Mouse (Mus musculus): ENCODE measurements around the gene Hpn.

The Hpn gene

DNA sequence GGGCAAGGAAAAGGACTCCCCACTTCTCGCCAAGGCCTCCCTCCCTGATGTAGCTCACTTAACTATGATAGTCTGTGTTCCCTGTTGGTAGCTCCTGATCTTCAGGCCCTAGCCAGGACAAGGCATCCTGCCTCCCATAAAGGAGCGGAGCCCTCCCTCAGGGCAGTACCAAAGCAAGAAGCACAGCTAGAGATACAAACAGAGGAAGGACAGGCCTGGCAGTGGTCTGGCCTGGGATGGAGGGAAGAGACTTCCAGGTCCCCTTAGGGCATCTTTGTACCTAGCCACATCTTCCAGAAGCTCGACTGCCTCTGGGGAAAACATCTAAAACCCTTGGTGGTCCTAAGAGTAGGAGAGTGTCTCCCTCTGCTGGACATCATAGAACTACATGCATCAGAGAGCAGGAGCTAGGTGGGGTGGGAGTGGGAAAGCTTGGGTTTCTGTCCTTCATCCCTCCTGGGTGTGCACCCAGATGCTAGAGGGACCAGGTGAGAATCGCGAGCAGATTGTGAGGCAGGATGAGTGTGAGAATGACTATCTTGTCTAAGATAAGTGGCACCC is 37.1 kb downstream of the Hpn start:
- DNase-seq: peak; percentile 76

DNA sequence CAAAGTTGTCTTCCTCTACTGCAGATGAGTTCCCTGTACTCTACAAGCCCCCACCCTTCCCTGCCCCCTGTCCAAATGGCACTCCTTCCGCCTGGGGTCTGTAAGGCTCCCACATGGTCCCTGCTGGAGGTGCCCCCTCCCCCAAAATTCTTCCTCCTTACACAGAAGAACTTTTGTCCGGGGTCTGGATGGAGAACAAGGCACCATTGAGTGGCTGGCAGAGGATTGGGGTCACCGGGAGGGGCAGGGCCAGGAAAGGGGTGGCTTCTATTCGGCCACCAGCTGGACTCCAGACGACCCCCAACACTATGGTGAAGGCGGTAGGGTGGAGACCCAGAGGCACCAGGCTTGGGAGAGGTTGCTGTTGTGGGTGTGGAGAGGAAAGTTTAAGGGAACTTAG is 37.6 kb downstream of the Hpn start:
- no peak for DNase-seq

DNA sequence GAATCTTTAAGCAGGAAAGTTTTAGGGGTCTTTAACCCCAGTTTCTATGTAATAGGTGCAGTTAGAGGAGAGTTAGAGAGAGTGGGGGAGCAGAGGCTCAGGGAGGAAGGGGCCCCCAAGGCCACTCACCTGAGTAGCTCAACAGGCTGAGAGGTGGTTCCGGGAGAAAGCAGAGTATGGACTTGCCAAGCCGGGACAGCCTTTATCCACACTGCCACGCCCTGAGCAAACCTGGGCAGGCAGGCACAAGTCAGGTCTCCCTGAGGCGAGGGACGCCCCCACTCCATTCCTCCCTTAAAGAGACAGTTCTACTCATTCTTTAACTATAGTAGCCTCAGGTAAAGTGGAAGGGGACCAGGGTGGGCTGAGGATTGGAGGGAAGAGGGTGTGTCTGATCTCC is 38.6 kb downstream of the Hpn start, which contains the start of gene Fxyd3:
Fxyd3 (minus strand) TSS at position 213 of the 400 bp plus-strand sequence.
- no peak for DNase-seq

DNA sequence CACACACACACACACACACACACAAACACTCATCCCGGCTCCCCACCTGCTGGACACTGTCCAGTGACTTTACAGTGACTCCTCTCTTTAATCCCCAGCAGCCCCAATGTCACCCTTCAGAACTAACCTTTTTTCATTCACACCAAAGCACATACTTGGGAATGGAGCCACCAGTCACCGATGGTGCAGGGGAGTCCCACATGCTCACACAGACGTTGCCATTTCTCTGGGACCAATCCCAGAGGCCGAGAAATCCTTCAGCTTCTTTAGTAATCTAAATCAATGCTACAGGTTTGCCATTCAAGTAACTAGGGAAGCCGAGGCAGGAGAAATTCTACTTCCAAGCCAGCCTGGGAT is 40.4 kb downstream of the Hpn start:
- DNase-seq: no peak

DNA sequence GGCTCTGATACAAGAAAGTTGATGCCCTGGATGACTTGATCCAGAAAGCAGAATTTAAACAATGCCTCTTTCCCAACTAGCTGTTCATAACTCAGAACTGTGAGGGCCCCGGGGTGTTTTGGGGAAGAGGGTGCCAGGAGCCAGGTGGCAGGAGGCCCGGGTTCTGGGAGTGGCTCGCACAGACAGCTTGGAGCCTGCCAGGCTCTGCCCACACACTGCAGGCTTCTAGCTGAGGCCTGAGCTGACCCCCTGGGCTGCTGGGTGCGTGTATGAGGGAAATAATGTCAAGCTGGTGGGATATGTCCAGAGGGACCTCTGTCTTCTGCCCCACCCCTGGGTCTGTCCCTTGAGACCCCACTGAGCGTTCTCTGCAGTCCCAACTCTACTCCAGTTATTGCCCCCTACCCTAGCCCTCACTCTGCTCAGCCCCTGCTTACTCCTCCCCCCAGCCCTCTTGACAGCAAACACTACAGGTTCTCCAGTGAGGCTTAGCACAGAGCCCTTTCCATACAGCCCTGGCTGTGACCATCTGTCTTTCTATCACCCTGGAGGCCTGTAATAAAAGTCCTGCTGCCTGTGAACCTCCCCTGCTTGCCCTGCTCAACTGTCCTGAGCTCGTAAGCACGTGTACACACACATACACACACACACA is 40.9 kb downstream of the Hpn start:
- no peak for DNase-seq

DNA sequence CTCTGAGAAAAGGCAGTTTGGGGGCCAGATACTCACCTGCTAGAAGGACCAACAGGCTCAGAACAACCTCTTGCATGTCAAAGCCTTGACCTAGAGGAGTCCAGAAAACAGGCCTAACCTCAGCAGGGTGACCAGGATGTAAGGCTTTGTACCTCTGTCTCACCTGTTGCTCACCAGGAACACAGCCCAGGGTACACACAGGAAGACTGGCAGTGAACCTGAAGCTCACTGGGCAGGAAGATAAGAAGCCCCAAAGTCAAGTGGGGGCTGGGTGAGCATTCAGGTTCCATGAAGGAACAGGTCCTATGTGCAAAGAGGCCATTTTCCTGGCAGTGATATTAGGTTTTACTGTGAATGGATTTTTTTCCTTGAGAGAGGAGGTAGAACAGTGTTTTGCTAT is 41.5 kb downstream of the Hpn start:
- DNase-seq: no peak

DNA sequence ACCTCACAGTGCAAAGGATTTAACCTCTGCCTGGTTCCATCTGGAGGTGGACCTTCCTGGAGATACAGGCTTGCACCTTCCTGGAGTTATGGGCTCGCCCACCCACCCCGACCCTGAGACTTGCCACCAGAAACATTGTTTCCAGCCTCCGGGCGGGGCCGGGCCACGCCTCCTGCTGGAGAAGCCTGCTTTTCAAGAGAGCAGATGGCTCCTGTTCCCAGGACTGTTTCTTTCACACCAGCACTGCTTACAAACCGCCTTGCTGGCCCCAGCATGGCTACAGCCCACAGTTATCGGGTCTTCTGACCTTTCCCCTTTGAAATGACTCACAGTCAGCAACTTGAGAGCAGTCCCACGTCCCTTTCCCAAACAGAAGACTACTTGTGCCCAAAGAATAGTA is 42.8 kb downstream of the Hpn start:
- no peak for DNase-seq

DNA sequence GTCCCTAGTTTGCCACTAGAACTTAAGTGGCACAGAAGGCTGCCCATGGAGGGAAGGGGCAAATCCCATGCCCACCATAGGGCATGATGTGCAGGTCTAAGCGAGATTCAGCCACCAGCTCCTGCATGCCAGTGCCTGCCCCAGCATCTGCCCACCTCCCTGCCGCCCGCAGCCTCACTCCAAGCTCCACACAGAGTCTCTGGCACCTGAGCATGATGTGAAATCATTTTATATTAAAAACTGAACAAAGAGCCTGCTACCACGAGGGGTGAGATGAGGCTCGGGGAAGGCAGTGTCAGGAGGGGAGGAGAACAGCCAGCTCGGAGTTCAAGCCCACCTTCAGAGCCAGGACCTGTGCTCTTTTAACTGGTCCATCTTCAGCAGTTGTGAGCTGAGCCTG is 44.8 kb downstream of the Hpn start:
- no peak for DNase-seq

DNA sequence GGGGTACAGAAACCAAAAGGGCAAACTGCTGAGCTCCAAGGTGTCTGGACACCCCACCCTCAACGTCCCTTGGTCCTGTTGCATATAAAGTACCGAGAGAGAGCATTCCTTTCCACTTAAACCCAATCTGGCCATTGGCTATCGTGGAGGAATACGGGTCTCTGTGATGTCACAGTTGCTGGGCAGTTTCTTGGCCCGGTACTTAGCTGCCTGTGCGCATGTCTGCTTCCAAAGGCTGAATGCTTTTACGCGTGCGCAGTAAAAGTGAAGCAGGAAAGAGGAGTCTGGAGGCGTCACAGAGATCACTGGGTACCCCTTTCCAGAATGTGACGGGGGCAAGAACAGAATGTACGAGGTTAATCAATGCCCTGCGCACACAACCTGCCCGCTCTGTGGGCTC is 45.6 kb downstream of the Hpn start:
- DNase-seq: peak; percentile 20

DNA sequence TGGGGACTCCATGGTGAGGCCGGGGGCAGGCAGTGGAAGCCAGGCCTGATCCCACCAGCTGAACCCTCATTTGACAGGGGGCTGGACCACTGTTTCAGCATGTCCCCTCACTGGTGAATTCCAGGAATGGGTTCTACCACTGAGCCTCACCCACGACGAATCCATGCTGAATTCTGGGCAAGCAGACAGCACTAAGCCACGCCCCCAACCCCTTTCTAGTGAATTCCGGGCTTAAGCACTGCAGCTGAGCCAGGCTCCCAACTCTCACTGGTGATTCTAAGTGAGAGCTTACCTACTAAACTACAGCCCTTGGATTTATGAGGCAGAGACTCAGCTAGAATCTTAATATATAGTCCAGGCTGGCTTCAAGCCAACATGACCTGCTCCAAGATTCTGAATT is 47.3 kb downstream of the Hpn start:
- peak; percentile 71 for DNase-seq

DNA sequence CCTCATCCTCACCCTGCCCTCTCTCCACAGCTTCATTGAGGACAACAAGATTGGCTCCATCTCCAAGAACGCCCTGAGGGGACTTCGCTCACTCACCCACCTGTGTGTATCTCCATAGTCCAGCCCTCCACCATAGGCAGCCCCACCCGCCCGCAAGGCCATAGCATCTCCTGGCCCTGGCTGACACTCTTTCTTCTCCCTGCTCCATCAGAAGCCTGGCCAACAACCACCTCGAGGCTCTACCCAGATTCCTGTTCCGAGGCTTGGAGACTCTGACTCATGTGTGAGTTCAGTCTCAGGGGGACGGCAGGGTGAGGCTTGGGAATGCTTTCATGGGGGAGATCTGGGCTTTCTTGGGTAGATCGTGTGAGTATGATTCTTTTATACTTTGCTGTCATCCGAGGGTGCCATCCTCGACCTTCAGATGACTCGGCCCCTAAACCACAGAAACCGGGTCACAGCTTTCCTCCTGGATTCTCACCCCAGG is 52.0 kb downstream of the Hpn start:
- no peak for DNase-seq

DNA sequence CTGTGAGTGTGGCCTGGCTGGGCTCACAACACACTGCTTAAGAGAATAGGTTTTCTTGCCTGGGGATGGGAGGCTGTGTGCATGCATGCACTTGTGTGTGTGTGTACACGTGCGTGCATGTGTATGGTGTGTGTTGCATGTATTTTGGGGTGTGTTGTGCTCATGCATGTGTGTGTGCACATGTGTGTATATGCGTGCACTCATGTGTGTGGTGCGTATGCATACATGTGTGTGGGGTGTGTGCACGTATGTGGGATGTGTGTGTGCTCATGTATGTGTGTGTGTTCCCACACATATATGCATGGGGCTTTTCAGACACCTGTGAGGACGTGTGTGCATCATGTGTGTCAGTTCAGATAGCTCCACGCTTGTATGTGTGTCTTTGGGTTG is 54.5 kb downstream of the Hpn start:
- DNase-seq: no peak

DNA sequence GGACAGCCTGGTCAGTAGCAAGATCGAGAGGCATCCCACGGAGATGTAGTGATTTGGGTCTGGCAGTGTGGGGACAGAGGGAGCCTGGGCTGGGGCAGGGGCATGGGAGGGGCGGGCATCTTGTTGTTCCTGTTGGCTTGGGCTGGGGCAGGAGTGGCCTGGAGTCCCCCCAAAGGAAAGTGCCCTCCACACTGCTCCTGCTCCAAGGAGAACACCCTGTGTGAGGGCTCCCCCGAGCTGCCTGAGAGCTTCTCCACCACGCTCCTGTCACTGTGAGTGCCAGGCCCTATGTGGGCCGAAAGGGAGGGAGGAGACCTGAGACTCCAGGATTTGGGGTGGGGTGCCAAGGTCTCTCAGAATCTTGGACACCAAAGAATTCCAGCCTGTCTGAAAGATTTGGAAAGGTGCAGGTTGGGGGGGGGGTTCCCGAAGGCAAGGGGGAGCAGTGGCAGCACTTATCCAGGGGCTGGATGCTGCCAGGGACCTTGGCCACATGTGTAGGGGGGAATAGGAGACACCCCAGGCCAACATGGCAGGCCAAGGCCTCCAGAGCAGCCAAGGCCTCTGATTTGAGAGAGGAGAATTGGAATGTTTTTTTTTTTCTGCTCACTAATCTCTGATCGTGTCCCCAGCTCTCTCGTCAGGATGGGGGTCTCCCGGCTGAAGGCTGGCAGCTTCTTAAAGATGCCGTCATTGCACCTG is 55.0 kb downstream of the Hpn start:
- DNase-seq: no peak

DNA sequence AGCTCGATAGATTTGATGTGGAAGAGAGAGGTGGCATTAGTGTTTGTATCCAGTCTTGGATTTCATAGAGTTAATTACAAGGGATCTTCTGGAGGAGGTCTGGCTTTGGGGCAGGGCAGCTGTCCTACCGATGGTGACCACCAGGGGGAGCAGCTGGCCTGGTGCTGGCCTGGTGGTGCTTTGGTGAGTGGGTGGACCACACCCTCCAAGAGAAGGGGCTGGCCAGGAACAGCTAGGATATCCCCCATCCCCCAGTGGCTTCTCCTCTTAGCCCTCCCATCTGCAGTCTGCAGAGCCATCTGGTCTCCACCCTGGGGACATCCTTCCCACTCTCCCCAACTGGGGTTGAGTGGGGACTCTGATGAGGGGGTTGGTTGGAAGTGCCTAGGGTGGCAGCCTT is 56.0 kb downstream of the Hpn start, which contains the start of gene Lgi4:
Lgi4 (plus strand) TSS at position 235 of the 400 bp plus-strand sequence.
- peak; percentile 94 for DNase-seq

DNA sequence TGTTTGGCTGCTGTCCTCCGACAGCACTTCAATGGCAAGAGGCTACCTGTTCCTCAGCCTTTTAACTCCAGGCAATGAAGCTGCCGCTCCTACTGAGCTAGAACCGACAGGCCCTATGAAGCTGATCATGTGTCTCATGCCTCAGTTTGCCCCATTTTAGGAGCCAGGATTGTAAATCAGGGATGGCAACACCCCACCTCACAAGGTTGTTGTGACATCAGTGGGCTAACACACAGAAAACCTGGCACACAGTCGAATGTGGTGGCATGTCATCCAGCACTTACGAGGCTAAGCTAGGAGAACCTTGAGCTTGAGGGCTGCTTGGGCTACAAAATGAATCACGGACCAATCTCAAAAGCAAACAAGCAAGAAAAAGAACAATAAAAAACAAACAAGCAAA is 56.9 kb downstream of the Hpn start:
- no peak for DNase-seq

DNA sequence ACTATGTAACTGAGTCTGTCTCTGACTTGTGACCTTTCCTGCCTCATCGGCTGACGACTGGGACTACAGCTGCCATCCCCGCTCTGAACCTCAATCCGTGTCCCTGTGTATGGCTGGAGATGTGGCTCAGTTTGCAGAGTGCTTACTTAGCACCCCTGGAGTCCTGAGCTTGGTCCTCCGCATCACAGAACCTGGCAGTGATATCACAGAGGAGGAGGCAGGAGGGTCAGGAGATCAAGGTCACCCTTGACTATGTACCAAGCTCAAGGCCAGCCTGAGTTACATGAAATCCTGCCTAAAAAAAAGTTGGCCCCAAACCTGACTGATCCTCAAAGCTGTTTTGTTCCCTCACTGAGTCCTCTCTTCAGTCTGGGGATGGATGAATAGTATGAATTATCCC is 57.4 kb downstream of the Hpn start:
- DNase-seq: no peak

DNA sequence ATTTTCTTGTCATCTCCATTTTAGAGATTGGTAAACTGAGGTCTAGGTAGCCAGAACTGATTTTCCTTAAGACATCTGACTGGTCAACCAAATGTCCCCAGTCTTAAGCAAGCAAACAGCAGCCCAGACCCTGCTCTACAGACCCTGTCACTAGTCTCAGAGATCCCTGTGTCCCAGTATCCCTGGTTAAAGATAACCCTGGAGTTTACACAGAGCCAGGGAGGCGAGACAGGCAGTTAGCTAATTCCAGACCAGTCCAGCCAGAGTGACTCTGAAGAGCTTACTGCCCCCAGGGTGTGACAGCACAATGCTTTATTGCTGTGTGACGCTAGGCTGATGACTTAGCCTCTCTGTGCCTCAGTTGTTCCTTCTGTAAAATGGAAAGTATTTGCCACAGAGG is 58.0 kb downstream of the Hpn start, which contains the start of gene Fxyd1:
Fxyd1 (minus strand) TSS at position 129 of the 400 bp plus-strand sequence.
- DNase-seq: no peak

DNA sequence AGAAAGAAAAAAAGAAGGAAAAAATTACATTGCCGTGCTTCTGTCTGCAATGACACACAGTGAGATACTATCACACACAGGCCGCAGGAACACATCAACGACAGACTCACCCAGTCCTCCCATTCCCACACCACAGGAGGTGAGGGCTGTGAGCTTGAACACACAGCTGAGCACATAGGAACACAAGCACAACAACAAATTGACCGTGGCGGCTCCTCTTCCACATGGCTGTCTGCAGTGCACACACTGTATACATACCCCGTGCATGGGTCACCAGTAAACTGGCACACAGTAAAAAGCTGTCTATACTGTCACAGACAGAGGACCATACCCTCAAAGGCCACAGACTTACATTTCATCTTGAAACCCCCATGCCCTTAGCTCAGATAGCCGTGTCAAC is 58.6 kb downstream of the Hpn start:
- no peak for DNase-seq

DNA sequence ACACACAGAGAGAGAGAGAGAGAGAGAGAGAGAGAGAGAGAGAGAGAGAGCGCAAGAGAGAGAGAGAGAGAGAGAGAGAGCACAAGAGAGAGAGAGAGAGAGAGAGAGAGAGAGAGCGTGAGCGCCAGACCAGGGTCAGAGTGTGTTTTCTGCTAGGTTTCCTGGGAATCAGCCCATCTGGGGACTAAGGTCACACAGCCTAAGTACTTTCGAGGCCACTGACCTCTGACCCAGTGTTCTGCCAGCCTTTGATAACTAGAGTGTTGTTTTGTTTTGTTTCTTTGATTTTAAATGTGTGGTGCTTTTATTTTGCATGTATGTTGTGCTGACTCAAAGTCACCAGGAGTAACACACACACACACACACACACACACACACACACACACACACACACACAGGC is 59.2 kb downstream of the Hpn start:
- peak; percentile 57 for DNase-seq

DNA sequence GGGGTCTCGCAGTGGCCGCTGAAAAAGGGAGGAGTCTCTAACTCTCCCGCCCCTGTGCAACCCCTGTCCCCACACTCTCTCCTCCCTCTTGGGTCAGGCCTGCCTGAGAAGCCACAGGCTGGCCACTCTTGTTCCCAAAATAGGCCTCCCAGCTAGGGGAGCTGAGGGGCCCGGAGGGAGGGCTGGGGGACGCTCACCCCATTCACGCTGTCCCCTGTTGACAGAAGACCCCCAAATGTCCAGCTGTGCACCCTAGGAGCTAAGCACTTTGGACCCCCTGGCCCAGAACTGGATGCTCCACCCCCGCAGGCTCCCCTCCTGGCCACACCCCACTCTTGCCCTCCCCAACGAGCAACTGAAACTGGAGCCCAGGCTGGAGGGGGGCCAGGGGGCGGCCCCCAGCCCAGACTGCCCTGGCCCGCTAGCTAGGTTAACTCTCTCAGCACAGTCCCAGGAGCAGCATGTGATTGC is 59.7 kb downstream of the Hpn start:
- DNase-seq: peak; percentile 91

DNA sequence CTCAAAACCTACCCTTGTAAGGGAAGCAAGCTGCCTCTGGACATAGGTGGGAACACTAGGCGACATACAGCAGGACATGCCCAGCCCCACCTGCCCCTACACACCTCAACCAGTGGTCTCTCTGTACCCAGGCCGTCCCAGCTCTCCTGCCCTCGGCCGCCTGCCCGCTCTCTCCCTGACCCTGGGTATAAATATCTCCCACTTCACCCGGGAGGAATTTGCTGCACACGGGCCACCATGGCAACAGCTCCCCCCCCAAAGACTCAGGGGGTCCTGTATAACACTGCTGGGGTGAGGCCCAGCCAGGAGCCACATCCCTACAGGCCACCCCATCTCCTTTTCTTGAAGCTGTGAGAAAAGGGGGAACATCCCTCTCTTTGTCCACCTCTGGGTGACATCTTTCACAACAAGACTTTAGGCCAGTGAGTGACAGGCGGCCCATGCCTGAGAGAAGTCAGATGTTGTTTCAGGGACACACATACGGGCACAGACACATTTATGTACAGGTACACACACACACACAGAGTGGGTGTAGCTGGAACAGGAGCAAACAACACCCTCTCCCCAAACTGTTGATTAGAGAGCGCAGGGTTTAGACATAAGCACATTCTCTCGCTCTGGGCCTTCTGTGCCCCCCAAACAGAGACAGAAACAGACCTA is 60.3 kb downstream of the Hpn start:
- DNase-seq: peak; percentile 54

DNA sequence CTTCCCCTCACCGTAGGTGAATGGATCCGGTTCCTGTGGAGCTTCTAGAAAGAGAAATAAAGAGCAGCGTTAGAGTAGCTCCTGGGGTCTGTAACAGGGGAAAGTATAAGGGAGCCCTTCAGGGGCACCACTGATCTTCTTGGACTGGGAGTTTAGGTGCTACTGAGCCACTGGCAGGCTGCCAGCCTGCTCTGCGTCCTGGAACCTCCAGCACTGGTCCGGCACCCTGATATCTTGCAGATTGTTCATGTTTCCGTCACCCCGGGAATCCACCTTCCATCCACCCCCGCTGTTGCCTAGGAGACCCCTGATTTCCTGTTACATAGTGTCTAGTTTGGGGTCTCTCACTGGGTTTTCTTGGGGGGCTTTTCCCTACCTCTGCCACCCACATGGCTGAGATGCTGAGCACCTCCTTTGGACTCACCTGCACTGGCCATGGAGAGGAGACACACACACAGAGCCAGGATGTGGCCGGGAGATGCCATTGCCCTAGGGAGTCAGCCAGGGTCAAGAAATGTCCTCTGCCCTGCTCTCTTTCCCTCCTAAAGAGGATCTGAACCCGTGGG is 61.1 kb downstream of the Hpn start:
- DNase-seq: no peak

All from lung, postnatal 10 days (tissue).